Mouse (Mus musculus) stomach, embryonic 15.5 days (tissue): Measurements from ENCODE around the gene Ifna1. TPM values are rescaled to one million over a fixed set of nuclear protein-coding genes. Genes with fewer than 3 reads are reported as not detected.
"Not testable (repeated sequence)": the region's sequence is repeated elsewhere in the genome, so short reads cannot be mapped to it uniquely, and the experiment has no call there.

Source experiments
- ATAC-seq: fragments of 200-750 bp; cut with Nextera tagmentation; 2 replicates; pipeline ENCODE4 v1.8.0; 2017; ENCODE audit warnings: low read depth, moderate number of reproducible peaks, moderate TSS enrichment; ENCODE audit not compliant: insufficient read depth, low FRiP score
- H3K27ac ChIP-seq: fragments of 300-500 bp; sonication (generic); 2 replicates; pipeline ENCODE4 v1.5.1; 2015; ENCODE audit warnings: mild to moderate bottlenecking, inconsistent platforms
- H3K27me3 ChIP-seq: fragments of 300-500 bp; sonication (generic); replicated peaks from 2 replicates; pipeline ENCODE4 v1.6.1; 2015; ENCODE audit warnings: inconsistent platforms
- H3K36me3 ChIP-seq: fragments of 300-500 bp; sonication (generic); 2 replicates; pipeline ENCODE4 v1.6.1; 2015; ENCODE audit warnings: inconsistent platforms
- H3K4me1 ChIP-seq: fragments of 300-500 bp; sonication (generic); 2 replicates; pipeline ENCODE4 v1.6.1; 2015; ENCODE audit warnings: inconsistent platforms
- H3K4me2 ChIP-seq: fragments of 300-500 bp; sonication (generic); 2 replicates; pipeline ENCODE4 v1.6.1; 2015; ENCODE audit warnings: mild to moderate bottlenecking, inconsistent platforms
- H3K4me3 ChIP-seq: fragments of 300-500 bp; sonication (generic); replicated peaks from 2 replicates; pipeline ENCODE4 v1.5.1; 2015; ENCODE audit warnings: inconsistent platforms
- H3K9ac ChIP-seq: fragments of 300-500 bp; sonication (generic); 2 replicates; pipeline ENCODE4 v1.6.1; 2015; ENCODE audit warnings: inconsistent platforms
- H3K9me3 ChIP-seq: fragments of 300-500 bp; sonication (generic); 2 replicates; pipeline ENCODE4 v1.6.1; 2016; ENCODE audit warnings: inconsistent platforms
- WGBS: fragments of 180-500 bp; shearing (Covaris S2); methylation state at CpG from one replicate; pipeline ENCODE4 v1.1.7; 2015; 5-methylcytosine and 5-hydroxymethylcytosine counted together
- polyA plus RNA-seq: library from polyadenylated mRNA; unstranded; fragments of >200 nt; fragmentation: Nextera tagmentation; extraction: Ambion mirVana; gene quantifications from 2 replicates; pipeline ENCODE4 v1.2.1, GENCODE M21; 2015

The Ifna1 gene
- not detected in 2 replicates for polyA plus RNA-seq

DNA sequence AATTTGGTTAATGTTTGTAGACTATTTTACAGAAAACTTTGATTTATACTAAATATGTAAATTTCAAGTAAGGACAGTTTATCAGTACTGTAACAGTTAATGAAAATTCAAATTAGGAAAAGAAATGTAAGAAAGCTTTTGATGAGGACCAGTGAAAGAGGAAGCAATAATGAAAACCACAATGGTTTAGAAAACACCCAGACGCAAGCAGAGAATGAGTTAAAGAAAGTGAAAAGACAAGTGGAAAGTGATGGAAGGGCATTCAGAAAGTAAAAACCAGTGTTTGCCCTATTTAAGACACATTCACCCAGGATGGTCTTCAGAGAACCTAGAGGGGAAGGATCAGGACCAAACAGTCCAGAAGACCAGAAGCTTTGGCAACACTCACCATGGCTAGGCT, at the start of gene Ifna1:
Gene Ifna1, plus strand, starts transcription at position 390 of the 400 bp plus-strand sequence.
- H3K4me2 ChIP-seq = no peak within 1 kb of the TSS
- H3K27ac ChIP-seq = no peak within 1 kb of the TSS
- no peaks in the 10 kb centered on the region for H3K4me1 ChIP-seq
- WGBS = 86% methylated on average over 1 of the region's 1 CpGs
- H3K4me3 ChIP-seq = no peak within 1 kb of the TSS
- H3K9ac ChIP-seq = no peak within 1 kb of the TSS
- ATAC-seq = no peak
- no peaks in the 10 kb centered on the region for H3K27me3 ChIP-seq
- no peaks in the 10 kb centered on the region for H3K9me3 ChIP-seq
- no peaks in the 10 kb centered on the region for H3K36me3 ChIP-seq

DNA sequence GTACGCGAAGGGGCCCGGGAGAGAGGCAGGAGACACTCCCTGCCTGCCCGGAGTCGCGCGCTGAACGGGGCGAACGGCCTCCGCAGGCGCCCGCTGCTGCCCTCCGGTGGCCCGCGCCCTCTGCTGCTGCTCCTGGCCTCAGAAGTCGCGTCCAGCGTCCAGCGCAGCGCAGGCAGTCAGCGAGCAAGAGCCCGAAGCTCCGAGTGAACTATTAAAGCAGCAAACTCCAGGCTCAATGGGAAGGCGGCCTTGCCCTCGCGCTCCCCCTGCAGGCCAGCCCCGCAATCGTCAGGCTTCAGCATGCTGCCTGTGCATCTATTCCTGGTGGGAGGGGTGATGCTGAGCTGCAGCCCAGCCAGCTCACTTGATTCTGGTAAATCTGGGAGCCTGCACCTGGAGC, 46.9 kb upstream of the Ifna1 start, which contains the start of gene Gm13287:
Gene Gm13287, plus strand, starts transcription at position 301 of the 400 bp plus-strand sequence.
- H3K9ac ChIP-seq, ATAC-seq, H3K4me3 ChIP-seq, H3K36me3 ChIP-seq, H3K27me3 ChIP-seq, H3K9me3 ChIP-seq, H3K4me1 ChIP-seq, H3K27ac ChIP-seq: not testable (repeated sequence)
- peak within 1 kb of the TSS; percentile 33; the same call in 1 of the 2 replicates for H3K4me2 ChIP-seq
- WGBS = no CpG with 5 or more reads among the region's 29 CpGs

DNA sequence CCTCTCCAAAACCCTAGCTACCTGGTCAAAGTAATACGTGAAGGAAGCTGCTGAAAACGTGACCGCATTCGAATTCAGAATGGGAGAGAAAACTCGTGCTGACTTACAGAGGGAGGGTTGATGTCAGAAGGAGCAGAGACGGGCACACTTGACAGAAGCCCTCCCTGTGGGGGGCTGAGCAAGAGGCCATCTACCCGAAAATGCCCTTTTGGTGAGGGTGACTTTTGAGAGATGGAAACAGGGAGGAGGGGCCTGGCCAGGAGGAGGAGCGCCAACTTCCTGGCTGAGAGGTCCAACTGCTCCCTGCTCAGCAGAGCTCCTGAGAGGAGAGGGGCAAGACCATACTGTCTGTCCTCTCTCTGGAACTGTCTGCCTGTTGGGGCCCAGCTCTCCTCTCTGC, 44.7 kb upstream of the Ifna1 start, which contains the start of gene Gm13288:
Gene Gm13288, plus strand, starts transcription at position 301 of the 400 bp plus-strand sequence.
- H3K27ac ChIP-seq, ATAC-seq, H3K4me1 ChIP-seq, H3K9ac ChIP-seq, H3K9me3 ChIP-seq, H3K4me2 ChIP-seq, H3K36me3 ChIP-seq, H3K27me3 ChIP-seq: not testable (repeated sequence)
- H3K4me3 ChIP-seq = 0 out of 2 replicates have a peak within 1 kb of the TSS, but pooled peaks have one; percentile 23
- no CpG with 5 or more reads among the region's 8 CpGs for WGBS

DNA sequence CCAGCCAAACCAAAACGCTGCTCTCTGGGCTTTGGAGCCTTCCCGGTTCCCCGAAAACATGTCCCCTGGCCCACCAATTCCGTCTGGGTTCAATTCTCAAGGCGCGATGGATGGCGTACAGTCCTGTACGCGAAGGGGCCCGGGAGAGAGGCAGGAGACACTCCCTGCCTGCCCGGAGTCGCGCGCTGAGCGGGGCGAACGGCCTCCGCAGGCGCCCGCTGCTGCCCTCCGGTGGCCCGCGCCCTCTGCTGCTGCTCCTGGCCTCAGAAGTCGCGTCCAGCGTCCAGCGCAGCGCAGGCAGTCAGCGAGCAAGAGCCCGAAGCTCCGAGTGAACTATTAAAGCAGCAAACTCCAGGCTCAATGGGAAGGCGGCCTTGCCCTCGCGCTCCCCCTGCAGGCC, 44.1 kb upstream of the Ifna1 start:
- not testable (repeated sequence) for H3K27ac ChIP-seq, ATAC-seq, H3K4me2 ChIP-seq, H3K9me3 ChIP-seq, H3K9ac ChIP-seq, H3K4me1 ChIP-seq, H3K27me3 ChIP-seq, H3K36me3 ChIP-seq
- 0 out of 2 replicates have a peak overlapping the region, but pooled peaks have one; percentile 23 for H3K4me3 ChIP-seq
- 0% methylated on average over 14 of the region's 34 CpGs for WGBS

DNA sequence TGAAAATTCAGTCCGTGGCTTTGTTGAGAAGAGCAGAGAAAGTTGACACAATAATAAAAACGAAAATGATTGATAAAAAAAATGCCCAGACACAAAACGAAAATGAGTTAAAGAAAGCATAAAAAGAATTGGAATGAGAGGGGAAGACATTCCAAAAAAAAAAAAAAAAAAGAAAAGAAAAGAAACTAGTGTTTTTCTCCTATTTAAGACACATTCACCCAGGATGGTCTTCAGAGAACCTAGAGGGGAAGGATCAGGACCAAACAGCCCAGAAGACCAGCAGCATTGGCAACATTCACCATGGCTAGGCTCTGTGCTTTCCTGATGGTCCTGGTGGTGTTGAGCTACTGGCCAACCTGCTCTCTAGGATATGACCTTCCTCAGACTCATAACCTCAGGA, 34.0 kb upstream of the Ifna1 start, which contains the start of gene Ifna7:
Gene Ifna7, plus strand, starts transcription at position 301 of the 400 bp plus-strand sequence.
- H3K4me3 ChIP-seq = no peak within 1 kb of the TSS
- no peak for ATAC-seq
- no peak within 1 kb of the TSS for H3K9ac ChIP-seq
- no peaks in the 10 kb centered on the region for H3K9me3 ChIP-seq
- no peak within 1 kb of the TSS for H3K4me2 ChIP-seq
- H3K27ac ChIP-seq = no peak within 1 kb of the TSS
- WGBS = 55% methylated on average over 3 of the region's 3 CpGs
- no peaks in the 10 kb centered on the region for H3K27me3 ChIP-seq
- H3K36me3 ChIP-seq = no peaks in the 10 kb centered on the region
- H3K4me1 ChIP-seq = no peaks in the 10 kb centered on the region

DNA sequence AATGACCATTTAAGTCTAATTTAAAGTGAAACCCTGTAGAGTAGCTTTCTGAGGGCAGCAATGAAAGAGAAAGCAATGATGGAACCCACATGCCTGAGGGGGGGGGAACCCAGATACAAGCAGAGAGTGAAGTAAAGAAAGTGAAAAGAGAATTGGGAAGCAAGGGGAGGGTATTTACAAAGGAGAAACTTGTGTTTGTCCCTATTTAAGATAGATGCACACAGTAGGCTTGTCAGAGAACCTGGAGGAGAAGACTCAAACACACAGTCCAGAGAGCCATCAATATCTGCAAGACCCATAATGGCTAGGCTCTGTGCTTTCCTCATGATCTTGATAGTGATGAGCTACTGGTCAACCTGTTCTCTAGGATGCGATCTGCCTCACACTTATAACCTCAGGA, 30.2 kb upstream of the Ifna1 start, which contains the start of gene Ifna11:
Gene Ifna11, plus strand, starts transcription at position 301 of the 400 bp plus-strand sequence.
- Histone ChIP-seq H3K9me3 (no peaks in the 10 kb centered on the region), H3K4me1 (no peaks in the 10 kb centered on the region), H3K4me2 (no peak within 1 kb of the TSS), H3K27ac (no peak within 1 kb of the TSS), H3K4me3 (no peak within 1 kb of the TSS), H3K36me3 (no peaks in the 10 kb centered on the region), H3K27me3 (no peaks in the 10 kb centered on the region), H3K9ac (no peak within 1 kb of the TSS)
- no peak for ATAC-seq
- WGBS = 85% methylated on average over 1 of the region's 1 CpGs

DNA sequence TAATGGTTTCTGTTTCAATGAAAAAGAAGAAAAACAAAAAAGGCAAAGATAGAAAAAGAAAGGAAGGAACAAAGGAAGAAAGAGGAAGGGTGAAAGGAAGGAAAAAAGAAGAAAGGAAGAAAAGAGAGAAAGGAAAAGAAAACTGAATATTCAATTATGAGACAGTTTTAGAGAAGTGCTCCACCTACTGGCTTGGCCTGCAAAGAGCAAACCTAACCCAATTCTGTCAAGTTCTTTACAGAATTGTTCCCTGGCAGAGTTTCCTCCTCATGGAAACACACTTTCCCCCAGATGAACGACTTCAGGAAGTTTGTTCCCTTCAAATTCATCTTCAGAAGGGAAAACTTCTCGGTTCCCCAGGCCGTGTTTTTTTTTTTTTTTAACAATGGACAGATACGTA, 26.9 kb upstream of the Ifna1 start:
- no peaks in the 10 kb centered on the region for H3K9me3 ChIP-seq
- H3K4me1 ChIP-seq = no peaks in the 10 kb centered on the region
- WGBS = 22% methylated on average over 4 of the region's 4 CpGs
- no peak for ATAC-seq
- H3K4me3 ChIP-seq = no peak overlapping the region
- H3K36me3 ChIP-seq = no peaks in the 10 kb centered on the region
- H3K9ac ChIP-seq = no peak overlapping the region
- no peaks in the 10 kb centered on the region for H3K27me3 ChIP-seq
- H3K4me2 ChIP-seq = no peak overlapping the region
- H3K27ac ChIP-seq = no peak overlapping the region

DNA sequence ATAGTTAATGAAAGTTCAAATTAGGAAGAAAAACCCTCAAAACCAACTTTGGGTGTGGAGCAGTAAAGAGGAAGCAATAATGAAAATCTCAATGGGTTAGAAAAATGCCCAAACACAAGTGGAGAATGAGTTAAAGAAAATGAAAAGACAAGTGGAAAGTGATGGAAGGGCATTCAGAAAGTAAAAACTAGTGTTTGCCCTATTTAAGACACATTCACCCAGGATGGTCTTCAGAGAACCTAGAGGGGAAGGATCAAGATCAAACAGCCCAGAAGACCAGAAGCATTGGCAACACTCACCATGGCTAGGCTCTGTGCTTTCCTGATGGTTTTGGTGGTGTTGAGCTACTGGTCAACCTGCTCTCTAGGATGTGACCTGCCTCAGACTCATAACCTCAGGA, 22.8 kb upstream of the Ifna1 start, which contains the start of gene Ifna6:
Gene Ifna6, plus strand, starts transcription at position 301 of the 400 bp plus-strand sequence.
- H3K4me1 ChIP-seq, ATAC-seq, H3K36me3 ChIP-seq, H3K9me3 ChIP-seq, H3K4me2 ChIP-seq, H3K27ac ChIP-seq, H3K27me3 ChIP-seq, H3K4me3 ChIP-seq, H3K9ac ChIP-seq: not testable (repeated sequence)

DNA sequence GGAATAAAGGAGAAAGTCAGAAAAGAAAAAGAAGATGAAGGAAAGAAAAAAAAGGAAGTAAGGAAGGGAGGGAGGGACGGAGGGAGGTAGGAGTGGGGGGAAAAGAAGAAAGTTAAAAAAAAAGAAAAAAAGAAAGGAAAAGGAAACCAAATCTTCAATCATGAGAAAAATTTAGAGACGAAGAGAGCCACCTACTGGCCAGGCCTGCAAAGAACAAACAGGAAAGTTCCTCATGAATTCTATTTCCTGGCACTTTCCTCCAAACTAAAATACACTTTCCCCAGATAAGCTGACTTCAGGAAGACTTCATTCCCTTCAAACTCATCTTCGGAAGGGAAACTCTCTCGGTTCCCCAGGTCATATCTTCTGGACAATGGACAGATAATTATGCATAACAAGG, 19.4 kb upstream of the Ifna1 start:
- no peaks in the 10 kb centered on the region for H3K4me1 ChIP-seq
- H3K4me2 ChIP-seq = no peak overlapping the region
- WGBS = 38% methylated on average over 4 of the region's 4 CpGs
- H3K36me3 ChIP-seq = no peaks in the 10 kb centered on the region
- H3K4me3 ChIP-seq = no peak overlapping the region
- no peak overlapping the region for H3K27ac ChIP-seq
- no peak overlapping the region for H3K9ac ChIP-seq
- no peaks in the 10 kb centered on the region for H3K27me3 ChIP-seq
- H3K9me3 ChIP-seq = no peaks in the 10 kb centered on the region
- ATAC-seq = no peak

DNA sequence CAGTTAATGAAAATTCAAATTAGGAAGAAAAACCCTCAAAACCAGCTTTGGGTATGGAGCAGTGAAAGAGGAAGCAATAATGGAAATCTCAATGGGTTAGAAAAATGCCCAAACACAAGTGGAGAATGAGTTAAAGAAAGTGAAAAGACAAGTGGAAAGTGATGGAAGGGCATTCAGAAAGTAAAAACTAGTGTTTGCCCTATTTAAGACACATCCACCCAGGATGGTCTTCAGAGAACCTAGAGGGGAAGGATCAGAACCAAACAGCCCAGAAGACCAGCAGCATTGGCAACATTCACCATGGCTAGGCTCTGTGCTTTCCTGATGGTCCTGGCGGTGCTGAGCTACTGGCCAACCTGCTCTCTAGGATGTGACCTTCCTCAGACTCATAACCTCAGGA, 14.7 kb upstream of the Ifna1 start, which contains the start of gene Ifna5:
Gene Ifna5, plus strand, starts transcription at position 301 of the 400 bp plus-strand sequence.
- WGBS = 88% methylated on average over 1 of the region's 1 CpGs
- ATAC-seq, H3K9ac ChIP-seq: not testable (repeated sequence)

DNA sequence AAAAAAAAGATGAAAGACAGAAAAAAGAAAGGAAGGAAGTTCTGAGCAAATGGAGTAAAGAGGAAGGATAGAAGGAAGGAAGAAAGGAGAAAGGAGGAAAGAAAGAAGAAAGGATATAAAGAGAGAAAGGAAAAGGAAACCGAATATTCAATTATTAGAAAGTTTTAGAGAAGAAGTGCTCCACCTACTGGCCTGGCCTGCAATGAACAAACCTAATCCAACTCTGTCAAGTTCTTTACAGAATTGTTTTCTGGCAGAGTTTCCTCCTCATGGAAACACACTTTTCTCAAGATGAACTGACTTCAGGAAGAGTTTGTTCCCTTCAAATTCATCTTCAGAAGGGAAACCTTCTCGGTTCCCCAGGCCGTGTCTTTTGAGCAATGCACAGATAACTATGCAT, 11.1 kb upstream of the Ifna1 start:
- Histone ChIP-seq H3K4me2 (no peak overlapping the region), H3K9me3 (no peaks in the 10 kb centered on the region), H3K36me3 (no peaks in the 10 kb centered on the region), H3K27me3 (no peaks in the 10 kb centered on the region), H3K4me3 (no peak overlapping the region), H3K9ac (no peak overlapping the region), H3K27ac (no peak overlapping the region), H3K4me1 (no peaks in the 10 kb centered on the region)
- no peak for ATAC-seq
- WGBS = 45% methylated on average over 3 of the region's 3 CpGs

More for the DNA sequence above, 14.7 kb upstream of the Ifna1 start, which contains the start of gene Ifna5:
- H3K4me3 ChIP-seq, H3K9me3 ChIP-seq, H3K4me1 ChIP-seq, H3K27me3 ChIP-seq, H3K4me2 ChIP-seq, H3K27ac ChIP-seq, H3K36me3 ChIP-seq: not testable (repeated sequence)

DNA sequence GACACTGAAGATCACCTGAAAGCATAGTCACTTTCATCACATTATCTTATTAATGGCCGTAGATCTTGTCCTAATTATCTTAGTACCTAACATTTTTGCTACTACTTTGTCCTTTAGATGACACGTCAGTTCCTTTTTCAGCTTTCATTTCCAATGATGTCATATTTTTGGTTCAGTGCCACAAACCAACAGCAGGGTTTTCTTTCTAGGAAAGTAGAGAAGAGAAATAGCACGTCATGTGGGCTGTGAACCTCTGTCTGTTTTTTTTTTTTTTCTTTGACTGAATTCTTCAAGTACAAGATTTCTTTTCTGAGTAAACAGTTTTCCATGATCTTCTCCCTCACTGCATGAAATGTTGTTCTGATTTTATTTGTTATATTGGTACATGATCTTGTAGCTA, 9.8 kb upstream of the Ifna1 start:
- no peak for ATAC-seq
- Histone ChIP-seq H3K4me3 (no peak overlapping the region), H3K36me3 (no peaks in the 10 kb centered on the region), H3K9ac (no peak overlapping the region), H3K27me3 (no peaks in the 10 kb centered on the region), H3K27ac (no peak overlapping the region), H3K9me3 (no peaks in the 10 kb centered on the region), H3K4me1 (no peaks in the 10 kb centered on the region), H3K4me2 (no peak overlapping the region)
- 62% methylated on average over 3 of the region's 3 CpGs for WGBS

DNA sequence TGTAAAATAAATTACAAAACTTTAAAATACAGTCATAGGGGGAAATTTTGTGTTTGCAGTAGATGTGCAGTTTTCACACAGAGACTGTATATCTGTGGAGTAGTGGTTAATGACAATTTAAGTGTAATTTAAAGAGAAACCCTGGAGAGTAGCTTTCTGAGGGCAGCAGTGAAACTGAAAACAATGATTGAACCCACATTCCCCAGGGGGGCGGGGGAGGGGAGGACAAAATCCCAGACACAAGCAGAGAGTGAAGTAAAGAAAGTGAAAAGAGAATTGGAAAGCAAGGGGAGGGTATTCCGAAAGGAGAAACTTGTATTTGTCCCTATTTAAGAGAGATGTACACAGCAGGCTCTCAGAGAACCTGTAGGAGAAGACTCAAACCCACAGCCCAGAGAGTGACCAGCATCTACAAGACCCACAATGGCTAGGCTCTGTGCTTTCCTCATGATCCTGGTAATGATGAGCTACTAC, 8.4 kb upstream of the Ifna1 start, which contains the start of gene Ifna4:
Gene Ifna4, plus strand, starts transcription at position 424 of the 474 bp plus-strand sequence.
- H3K4me2 ChIP-seq = no peak within 1 kb of the TSS
- H3K36me3 ChIP-seq = no peaks in the 10 kb centered on the region
- no peak for ATAC-seq
- H3K4me1 ChIP-seq = no peaks in the 10 kb centered on the region
- no peaks in the 10 kb centered on the region for H3K27me3 ChIP-seq
- WGBS = 47% methylated on average over 2 of the region's 2 CpGs
- no peak within 1 kb of the TSS for H3K9ac ChIP-seq
- no peaks in the 10 kb centered on the region for H3K9me3 ChIP-seq
- no peak within 1 kb of the TSS for H3K4me3 ChIP-seq
- H3K27ac ChIP-seq = no peak within 1 kb of the TSS
